Mouse (Mus musculus): ENCODE data around the gene Tagln. TPM values are rescaled to one million over a fixed set of nuclear protein-coding genes. Genes with fewer than 3 reads are reported as not detected.

Tagln gene
- polyA plus RNA-seq (2012; rRNA removed; ENCODE audit: low replicate concordance) = 191 and 198 TPM in 2 replicates

GRCm38 (mm10) chr9:45935628-45936210 lies at the start of gene Tagln:
Gene Tagln (minus strand): TSS chr9:45936058.

GRCm38 (mm10) chr9:45955107-45955963 lies 19.5 kb upstream of the Tagln start, which contains the start of gene Sidt2:
Gene Sidt2 (minus strand): TSS chr9:45955258.

GRCm38 (mm10) chr9:45906355-45907077 lies 29.3 kb downstream of the Tagln start, which contains the start of the genes Pcsk7 and Rnf214:
Gene Pcsk7 (plus strand): TSS chr9:45906497.
Gene Rnf214 (minus strand): TSS chr9:45906911.

Other genes with a start within 250 kb of the Tagln start
- 13.3 and 24.7 TPM in 2 replicates for gene Cep164, start 107.4 kb downstream of the Tagln start, polyA plus RNA-seq (2012; rRNA removed; ENCODE audit: low replicate concordance)
- gene Bace1, start 97.5 kb downstream of the Tagln start, polyA plus RNA-seq (2012; rRNA removed; ENCODE audit: low replicate concordance) = 20.8 and 23.6 TPM in 2 replicates
- 39.0 and 57.3 TPM in 2 replicates for gene Pcsk7, start 29.6 kb downstream of the Tagln start, polyA plus RNA-seq (2012; rRNA removed; ENCODE audit: low replicate concordance)
- gene Rnf214, start 29.1 kb downstream of the Tagln start, polyA plus RNA-seq (2012; rRNA removed; ENCODE audit: low replicate concordance) = 13.7 and 19.4 TPM in 2 replicates
- gene Sidt2, start 19.2 kb upstream of the Tagln start, polyA plus RNA-seq (2012; rRNA removed; ENCODE audit: low replicate concordance) = 441 and 490 TPM in 2 replicates
- gene Pafah1b2, start 76.6 kb upstream of the Tagln start, polyA plus RNA-seq (2012; rRNA removed; ENCODE audit: low replicate concordance) = 17.0 and 27.6 TPM in 2 replicates
- gene Sik3, start 76.8 kb upstream of the Tagln start, polyA plus RNA-seq (2012; rRNA removed; ENCODE audit: low replicate concordance) = 13.8 and 14.4 TPM in 2 replicates